Mouse (Mus musculus): ENCODE measurements at regions not wholly inside any gene's neighbourhood (a gene's known extent, or its start where the extent isn't known, plus 50 kb on each side); places are given as distances from the start of the nearest gene placed in this dataset.
"Not testable (repeated sequence)": the region's sequence is repeated elsewhere in the genome, so short reads cannot be mapped to it uniquely, and the experiment has no call there.

- DNase-seq (ENCODE audit: low spot score in 2 of 2) = peak; percentile 4
These were observed 1206.6 kb downstream of the Grik2 start for GRCm38 (mm10) chr10:48582006-48582405.

- no peak for DNase-seq (ENCODE audit: low spot score in 2 of 2)
These were observed 1207.5 kb downstream of the Grik2 start for GRCm38 (mm10) chr10:48581081-48581480.

- DNase-seq (ENCODE audit: low spot score in 2 of 2) = peak in 1 of 2 experiments; percentile 4
These were observed 1216.0 kb downstream of the Grik2 start for GRCm38 (mm10) chr10:48572600-48572999.

- not testable (repeated sequence) for DNase-seq (ENCODE audit: low spot score in 2 of 2)
These were observed 1238.8 kb downstream of the Grik2 start for GRCm38 (mm10) chr10:48549791-48550190.

- no peak for DNase-seq (ENCODE audit: low spot score in 2 of 2)
These were observed 1266.3 kb downstream of the Grik2 start for GRCm38 (mm10) chr10:48522258-48522657.

GRCm38 (mm10) chr10:48472927-48473326 is 1315.6 kb downstream of the Grik2 start:
- DNase-seq (ENCODE audit: low spot score in 2 of 2) = no peak

- DNase-seq (ENCODE audit: low spot score in 2 of 2) = peak in 1 of 2 experiments; percentile 6
These were observed 1344.7 kb downstream of the Grik2 start for GRCm38 (mm10) chr10:48443739-48444342.

GRCm38 (mm10) chr10:48433287-48433686 is 1355.3 kb downstream of the Grik2 start:
- no peak for DNase-seq (ENCODE audit: low spot score in 2 of 2)

GRCm38 (mm10) chr10:48425501-48425900 is 1363.1 kb downstream of the Grik2 start:
- DNase-seq (ENCODE audit: low spot score in 2 of 2) = no peak

GRCm38 (mm10) chr10:48405071-48405470 is 1383.5 kb downstream of the Grik2 start:
- DNase-seq (ENCODE audit: low spot score in 2 of 2) = no peak
